Mouse (Mus musculus) intestine, embryonic 16.5 days (tissue): Measurements from ENCODE around the gene Ppp1r35. TPM values are rescaled to one million over a fixed set of nuclear protein-coding genes. Genes with fewer than 3 reads are reported as not detected.
"Not testable (repeated sequence)": the region's sequence is repeated elsewhere in the genome, so short reads cannot be mapped to it uniquely, and the experiment has no call there.

Source experiments
- ATAC-seq: fragments of 200-750 bp; cut with Nextera tagmentation; 2 replicates; pipeline ENCODE4 v1.8.0; 2017; ENCODE audit warnings: moderate TSS enrichment, moderate library complexity
- H3K27ac ChIP-seq: fragments of 300-500 bp; sonication (generic); 2 replicates; pipeline ENCODE4 v1.5.1; 2014; ENCODE audit warnings: mild to moderate bottlenecking, low read length
- H3K27me3 ChIP-seq: fragments of 300-500 bp; sonication (generic); replicated peaks from 2 replicates; pipeline ENCODE4 v1.6.1; 2014; ENCODE audit warnings: low read length, control low read depth, mixed read lengths; ENCODE audit not compliant: control insufficient read depth, insufficient read depth
- H3K36me3 ChIP-seq: fragments of 300-500 bp; sonication (generic); 2 replicates; pipeline ENCODE4 v1.6.1; 2014; ENCODE audit warnings: low read length, control low read depth; ENCODE audit not compliant: control insufficient read depth, insufficient read depth
- H3K4me1 ChIP-seq: fragments of 300-500 bp; sonication (generic); 2 replicates; pipeline ENCODE4 v1.6.1; 2014; ENCODE audit warnings: low read length, control low read depth, mixed read lengths; ENCODE audit not compliant: control insufficient read depth, insufficient read depth
- H3K4me2 ChIP-seq: fragments of 300-500 bp; sonication (generic); 2 replicates; pipeline ENCODE4 v1.6.1; 2014; ENCODE audit warnings: low read depth, low read length, control low read depth
- H3K4me3 ChIP-seq: fragments of 300-500 bp; sonication (generic); 2 replicates; pipeline ENCODE4 v1.5.1; 2014; ENCODE audit warnings: mild to moderate bottlenecking, low read length
- H3K9ac ChIP-seq: fragments of 300-500 bp; sonication (generic); 2 replicates; pipeline ENCODE4 v1.6.1; 2014; ENCODE audit warnings: low read depth, low read length
- H3K9me3 ChIP-seq: fragments of 300-500 bp; sonication (generic); 2 replicates; pipeline ENCODE4 v1.6.1; 2016; ENCODE audit warnings: low read length, control low read depth; ENCODE audit not compliant: control insufficient read depth
- WGBS: fragments of 180-500 bp; shearing (Covaris S2); extraction: QIAGEN DNeasy Blood & Tissue Kit; methylation state at CpG from one replicate; pipeline ENCODE4 v1.1.7; 2014; 5-methylcytosine and 5-hydroxymethylcytosine counted together
- polyA plus RNA-seq: library from polyadenylated mRNA; unstranded; fragments of >200 nt; fragmentation: Nextera tagmentation; extraction: Ambion mirVana; gene quantifications from 2 replicates; pipeline ENCODE4 v1.2.1, GENCODE M21; 2015

The Ppp1r35 gene
- polyA plus RNA-seq, 1 experiment from 2014 or later, result 19.8 TPM

DNA sequence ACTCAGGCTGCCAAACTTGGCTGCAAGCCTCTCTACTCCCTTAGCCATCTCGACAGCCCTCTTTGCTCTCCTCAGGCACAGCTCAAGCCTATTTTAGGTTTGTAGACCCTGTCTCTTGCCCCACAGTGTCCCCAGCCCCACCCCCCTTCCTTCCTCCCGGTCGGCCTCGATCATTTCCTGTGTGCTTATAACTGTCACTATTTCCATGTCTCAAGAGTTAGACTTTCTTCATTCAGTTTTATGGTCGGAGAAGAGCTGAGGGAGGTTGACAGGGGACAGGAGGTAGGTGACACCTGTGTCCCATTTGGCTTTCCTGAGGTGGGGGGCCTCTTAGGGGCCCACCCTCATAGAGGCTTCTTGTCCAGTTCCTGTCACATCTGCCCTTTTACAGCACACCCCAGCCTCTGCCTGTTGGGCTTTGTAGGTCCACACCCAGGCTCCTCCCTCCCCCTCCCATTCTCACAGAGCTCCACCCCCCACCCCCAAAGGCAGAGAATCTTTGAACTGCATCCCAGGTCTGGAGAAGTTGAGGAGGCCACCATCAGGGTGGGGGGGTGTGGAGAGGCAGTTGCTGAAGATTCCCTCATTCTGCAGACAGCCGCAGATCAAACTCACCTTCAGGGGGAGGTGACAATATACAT, 29.3 kb upstream of the Ppp1r35 start:
- no peak for ATAC-seq
- Histone ChIP-seq H3K4me1 (peaks cover 33% of the 10 kb centered on the region), H3K27me3 (no peaks in the 10 kb centered on the region), H3K9me3 (no peaks in the 10 kb centered on the region), H3K4me3 (peak overlapping the region; percentile 89; the same call in 1 of the 2 replicates), H3K36me3 (peaks cover 12% of the 10 kb centered on the region), H3K4me2 (peak overlapping the region; percentile 97), H3K27ac (peak overlapping the region; percentile 36; the same call in 1 of the 2 replicates), H3K9ac (no peak overlapping the region)
- WGBS, result 52% methylated on average over 6 of the region's 6 CpGs

GRCm38 (mm10) chr5:137750212-137750611, 28.4 kb upstream of the Ppp1r35 start:
- H3K27ac ChIP-seq, H3K4me3 ChIP-seq, H3K27me3 ChIP-seq, H3K9me3 ChIP-seq, ATAC-seq, H3K4me2 ChIP-seq, H3K9ac ChIP-seq: not testable (repeated sequence)
- H3K4me1 ChIP-seq, result peaks cover 28% of the 10 kb centered on the region
- peaks cover 13% of the 10 kb centered on the region for H3K36me3 ChIP-seq
- WGBS, result 84% methylated on average over 7 of the region's 8 CpGs

- H3K27me3 ChIP-seq, result no peaks in the 10 kb centered on the region
- no peak for ATAC-seq
- H3K27ac ChIP-seq, result no peak overlapping the region
- no peak overlapping the region for H3K9ac ChIP-seq
- peaks cover 15% of the 10 kb centered on the region for H3K36me3 ChIP-seq
- H3K4me1 ChIP-seq, result peaks cover 24% of the 10 kb centered on the region
- 91% methylated on average over 13 of the region's 13 CpGs for WGBS
- H3K4me3 ChIP-seq, result no peak overlapping the region
- no peaks in the 10 kb centered on the region for H3K9me3 ChIP-seq
- no peak overlapping the region for H3K4me2 ChIP-seq
Observed at GRCm38 (mm10) chr5:137751221-137751887, 27.3 kb upstream of the Ppp1r35 start.

DNA sequence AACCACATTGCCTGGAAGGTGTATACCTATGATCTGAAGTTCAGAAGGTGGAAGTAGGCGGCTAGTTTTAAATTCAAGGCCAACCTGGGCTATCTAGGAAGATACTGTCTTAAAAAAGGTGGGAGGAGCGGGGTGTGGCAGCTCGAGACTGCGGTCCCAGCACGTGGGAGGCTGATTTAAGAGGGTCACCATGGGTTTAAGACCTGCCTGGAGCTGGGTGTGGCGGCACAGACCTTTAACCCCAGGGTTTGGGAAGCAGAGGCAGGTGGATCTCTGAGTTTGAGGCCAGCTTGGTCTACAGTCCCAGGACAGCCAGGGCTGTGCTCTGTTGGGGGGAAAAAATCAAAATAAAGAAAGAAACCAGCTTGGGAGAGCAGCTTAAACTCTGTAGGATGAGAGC, 26.7 kb upstream of the Ppp1r35 start:
- H3K9me3 ChIP-seq, result no peaks in the 10 kb centered on the region
- H3K27me3 ChIP-seq, result no peaks in the 10 kb centered on the region
- 89% methylated on average over 6 of the region's 6 CpGs for WGBS
- H3K36me3 ChIP-seq, result peaks cover 15% of the 10 kb centered on the region
- no peak for ATAC-seq
- no peak overlapping the region for H3K4me2 ChIP-seq
- H3K27ac ChIP-seq, result no peak overlapping the region
- H3K9ac ChIP-seq, result no peak overlapping the region
- H3K4me3 ChIP-seq, result no peak overlapping the region
- H3K4me1 ChIP-seq, result peaks cover 24% of the 10 kb centered on the region

- no peak overlapping the region for H3K9ac ChIP-seq
- peaks cover 19% of the 10 kb centered on the region for H3K4me1 ChIP-seq
- H3K27ac ChIP-seq, result no peak overlapping the region
- H3K9me3 ChIP-seq, result no peaks in the 10 kb centered on the region
- H3K4me3 ChIP-seq, result no peak overlapping the region
- WGBS, result 68% methylated on average over 13 of the region's 13 CpGs
- no peak overlapping the region for H3K4me2 ChIP-seq
- no peak for ATAC-seq
- no peaks in the 10 kb centered on the region for H3K27me3 ChIP-seq
- peaks cover 21% of the 10 kb centered on the region for H3K36me3 ChIP-seq
Observed at GRCm38 (mm10) chr5:137753111-137753832, 25.4 kb upstream of the Ppp1r35 start.

DNA sequence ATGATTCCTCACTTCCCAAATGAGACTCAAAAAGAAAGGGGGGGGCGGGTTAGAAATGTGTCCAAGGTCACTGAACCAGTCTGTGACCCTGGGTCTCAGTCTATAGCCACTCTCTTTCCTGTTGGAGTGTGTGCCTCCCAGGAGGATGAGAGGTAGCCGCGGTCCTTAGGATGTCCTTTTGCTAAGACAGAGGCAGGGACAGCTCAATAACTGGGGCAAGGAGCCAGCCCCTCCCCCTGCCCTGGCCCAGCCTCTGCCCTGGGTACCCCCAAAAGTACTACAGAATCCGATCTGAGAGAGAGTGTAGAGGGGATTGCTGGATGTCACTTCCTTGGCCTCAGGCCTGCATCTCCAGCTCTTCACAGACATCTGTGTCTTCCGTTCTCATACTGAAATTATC, 23.2 kb upstream of the Ppp1r35 start:
- 78% methylated on average over 5 of the region's 5 CpGs for WGBS
- H3K9ac ChIP-seq, result no peak overlapping the region; the same call in 1 of the 2 replicates
- no peak overlapping the region for H3K27ac ChIP-seq
- H3K4me1 ChIP-seq, result peaks cover 5% of the 10 kb centered on the region; the same call in 1 of the 2 replicates
- no peak overlapping the region for H3K4me3 ChIP-seq
- no peak overlapping the region for H3K4me2 ChIP-seq
- no peak for ATAC-seq
- H3K27me3 ChIP-seq, result no peaks in the 10 kb centered on the region
- H3K9me3 ChIP-seq, result no peaks in the 10 kb centered on the region
- peaks cover 22% of the 10 kb centered on the region for H3K36me3 ChIP-seq

DNA sequence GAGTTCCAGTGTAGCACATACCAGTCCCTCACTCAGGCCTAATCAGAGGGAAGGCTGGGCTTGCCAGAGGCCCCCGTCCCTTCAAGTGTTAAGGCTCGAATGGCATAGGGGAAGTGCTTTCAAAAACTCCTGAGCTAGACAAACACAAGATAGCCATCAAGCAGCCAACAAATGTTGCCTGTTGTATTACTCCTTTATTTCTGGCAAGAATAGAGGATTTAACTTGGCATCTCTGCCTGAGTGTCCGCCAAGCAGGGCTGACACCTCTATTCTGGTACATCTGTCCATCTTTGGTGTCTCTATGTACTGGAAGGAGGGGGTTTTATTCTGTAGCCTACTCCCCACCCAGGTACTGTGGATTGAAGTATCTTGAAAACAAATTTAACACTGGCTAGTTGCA, 22.5 kb upstream of the Ppp1r35 start:
- Histone ChIP-seq H3K9me3 (no peaks in the 10 kb centered on the region), H3K4me2 (no peak overlapping the region), H3K27ac (no peak overlapping the region), H3K4me3 (no peak overlapping the region), H3K27me3 (no peaks in the 10 kb centered on the region), H3K4me1 (peaks cover 5% of the 10 kb centered on the region; the same call in 1 of the 2 replicates), H3K36me3 (peaks cover 22% of the 10 kb centered on the region), H3K9ac (no peak overlapping the region)
- 71% methylated on average over 3 of the region's 3 CpGs for WGBS
- ATAC-seq, result no peak

- Histone ChIP-seq H3K9ac (no peak overlapping the region), H3K9me3 (no peaks in the 10 kb centered on the region), H3K4me3 (no peak overlapping the region), H3K4me1 (peaks cover 5% of the 10 kb centered on the region; the same call in 1 of the 2 replicates), H3K36me3 (peaks cover 19% of the 10 kb centered on the region), H3K4me2 (no peak overlapping the region), H3K27ac (no peak overlapping the region), H3K27me3 (no peaks in the 10 kb centered on the region)
- 46% methylated on average over 10 of the region's 10 CpGs for WGBS
- ATAC-seq, result peak; percentile 19
Observed at GRCm38 (mm10) chr5:137756882-137757661, 21.6 kb upstream of the Ppp1r35 start.

GRCm38 (mm10) chr5:137757887-137758286, 20.8 kb upstream of the Ppp1r35 start:
- ATAC-seq, result 0 out of 2 replicates have a peak, but pooled peaks have one; percentile 8

More at GRCm38 (mm10) chr5:137757887-137758286, 20.8 kb upstream of the Ppp1r35 start:
- no peak overlapping the region for H3K9ac ChIP-seq
- no peak overlapping the region for H3K27ac ChIP-seq
- no peaks in the 10 kb centered on the region for H3K9me3 ChIP-seq
- H3K4me2 ChIP-seq, result no peak overlapping the region
- H3K4me3 ChIP-seq, result no peak overlapping the region
- peaks cover 2% of the 10 kb centered on the region; the same call in 1 of the 2 replicates for H3K4me1 ChIP-seq
- 79% methylated on average over 6 of the region's 6 CpGs for WGBS
- H3K27me3 ChIP-seq, result no peaks in the 10 kb centered on the region
- peaks cover 13% of the 10 kb centered on the region; the same call in 1 of the 2 replicates for H3K36me3 ChIP-seq
